Mouse (Mus musculus) CH12.LX (cell line): Measurements from ENCODE around the gene Sesn1.

Experiments
- CTCF ChIP-seq, 2 experiments: IDR thresholded peaks in 1 of 2; conservative IDR thresholded peaks in 1 of 2; 2 replicates each; pipeline ENCODE4 v1.5.1; 2011 to 2012; ENCODE audit warnings: low read depth in 2 of 2, low read length in 2 of 2, improper control_type of control experiment in 1 of 2, inconsistent platforms in 1 of 2, mild to moderate bottlenecking in 1 of 2, moderate library complexity in 1 of 2
- ELF1 ChIP-seq: IDR thresholded peaks from 2 replicates; pipeline ENCODE4 v1.6.1; 2014; ENCODE audit warnings: low read depth, mild to moderate bottlenecking, inconsistent platforms, low read length, improper control_type of control experiment
- ETS1 ChIP-seq: conservative IDR thresholded peaks from 2 replicates; pipeline ENCODE4 v1.6.1; 2012; ENCODE audit warnings: low read depth, mild to moderate bottlenecking, inconsistent platforms, low read length, improper control_type of control experiment, moderate library complexity
- MAFK ChIP-seq: IDR thresholded peaks from 2 replicates; pipeline ENCODE4 v1.6.1; 2011; ENCODE audit warnings: low read length, improper control_type of control experiment; ENCODE audit not compliant: insufficient replicate concordance
- NELFE ChIP-seq: IDR thresholded peaks from 2 replicates; pipeline ENCODE4 v1.6.1; 2011; ENCODE audit warnings: low read depth, low read length, improper control_type of control experiment
- POLR2A ChIP-seq: IDR thresholded peaks from 2 replicates; pipeline ENCODE4 v1.6.1; 2011; ENCODE audit warnings: low read depth, mild to moderate bottlenecking, improper control_type of control experiment, low read length

GRCm38 (mm10) chr10:41812566-41812965, 2.8 kb downstream of the Sesn1 start:
- TF ChIP-seq CTCF (conservative IDR thresholded peaks at IDR 0.05 in 1 of 2, IDR thresholded peaks at IDR 0.05 in 1 of 2; ENCODE audit: low read depth in 2 of 2, low read length in 2 of 2) = no peak
- TF ChIP-seq MAFK = no peak
- TF ChIP-seq POLR2A = no peak
- no peak for TF ChIP-seq ELF1
- no peak for TF ChIP-seq ETS1
- no peak for TF ChIP-seq NELFE
